Mouse (Mus musculus) small intestine, adult 2 months (tissue): Measurements from ENCODE around the gene Cdk2. TPM values are rescaled to one million over a fixed set of nuclear protein-coding genes. Genes with fewer than 3 reads are reported as not detected.
"Not testable (repeated sequence)": the region's sequence is repeated elsewhere in the genome, so short reads cannot be mapped to it uniquely, and the experiment has no call there.

Experiments
- H3K27ac ChIP-seq: fragments of 200-500 bp; 2 replicates; pipeline ENCODE4 v1.5.1; 2012; ENCODE audit warnings: low read depth, low read length, control low read depth, inconsistent platforms; ENCODE audit not compliant: insufficient read depth
- H3K27me3 ChIP-seq: fragments of 200-500 bp; 2 replicates; pipeline ENCODE4 v1.6.1; 2012; ENCODE audit warnings: mild to moderate bottlenecking, moderate library complexity, low read length, inconsistent platforms; ENCODE audit not compliant: control insufficient read depth, insufficient read depth
- H3K36me3 ChIP-seq: fragments of 200-500 bp; 2 replicates; pipeline ENCODE4 v1.6.1; 2012; ENCODE audit warnings: mild to moderate bottlenecking, low read length, control low read depth, inconsistent platforms; ENCODE audit not compliant: control insufficient read depth, insufficient read depth
- H3K4me1 ChIP-seq: fragments of 200-500 bp; 2 replicates; pipeline ENCODE4 v1.6.1; 2012; ENCODE audit warnings: low read length, inconsistent platforms, mixed read lengths; ENCODE audit not compliant: control insufficient read depth, insufficient read depth, insufficient read length
- H3K4me3 ChIP-seq: fragments of 200-500 bp; 2 replicates; pipeline ENCODE4 v1.5.1; 2012; ENCODE audit warnings: low read depth, mild to moderate bottlenecking, control low read depth, inconsistent platforms, low read length, moderate library complexity
- CTCF ChIP-seq: fragments of 200-500 bp; IDR thresholded peaks from 2 replicates; pipeline ENCODE4 v1.5.1; 2012; ENCODE audit warnings: low read depth, mild to moderate bottlenecking, control low read depth, inconsistent platforms, low read length, moderate library complexity, mixed read lengths; ENCODE audit not compliant: insufficient replicate concordance, insufficient read length; ENCODE audit errors: extremely low read depth
- POLR2A ChIP-seq: fragments of 200-500 bp; IDR thresholded peaks from 2 replicates; pipeline ENCODE4 v1.6.1; 2012; ENCODE audit warnings: low read depth, mild to moderate bottlenecking, control low read depth, inconsistent platforms, low read length, moderate library complexity
- WGBS: fragments of 180-500 bp; shearing (Covaris S2); methylation state at CpG from one replicate; pipeline ENCODE4 v1.1.7; 2018; 5-methylcytosine and 5-hydroxymethylcytosine counted together
- polyA plus RNA-seq: library from polyadenylated mRNA; depleted of rRNA; stranded (reverse); fragments of >200 nt; gene quantifications from 2 replicates; pipeline ENCODE4 v1.2.3, GENCODE M21; 2012

The Cdk2 gene
- polyA plus RNA-seq, 1 experiment, result 6.1 TPM

DNA sequence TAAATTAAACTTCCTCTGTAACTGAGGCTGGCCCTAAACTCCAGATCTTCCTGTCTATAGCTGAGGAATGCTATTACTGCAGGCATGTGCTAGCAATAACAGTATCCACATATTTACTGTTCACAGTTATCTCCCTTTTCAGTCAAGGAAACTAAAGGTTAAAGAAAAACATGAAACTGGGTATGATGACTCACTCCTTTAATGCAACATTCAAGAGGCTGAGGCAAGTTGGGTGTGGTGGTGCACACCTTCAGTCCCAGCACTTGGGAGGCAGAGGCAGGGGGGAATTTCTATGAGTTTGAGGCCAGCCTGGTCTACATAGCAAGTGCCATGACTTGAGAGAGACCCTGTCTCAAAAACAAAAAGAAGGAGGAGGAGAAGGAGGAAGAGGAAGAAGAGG, 27.2 kb upstream of the Cdk2 start:
- TF ChIP-seq POLR2A (no peak), CTCF (no peak)
- Histone ChIP-seq H3K4me3 (no peak overlapping the region), H3K27me3 (no peaks in the 10 kb centered on the region), H3K27ac (no peak overlapping the region), H3K4me1 (no peaks in the 10 kb centered on the region), H3K36me3 (peaks cover 71% of the 10 kb centered on the region)

DNA sequence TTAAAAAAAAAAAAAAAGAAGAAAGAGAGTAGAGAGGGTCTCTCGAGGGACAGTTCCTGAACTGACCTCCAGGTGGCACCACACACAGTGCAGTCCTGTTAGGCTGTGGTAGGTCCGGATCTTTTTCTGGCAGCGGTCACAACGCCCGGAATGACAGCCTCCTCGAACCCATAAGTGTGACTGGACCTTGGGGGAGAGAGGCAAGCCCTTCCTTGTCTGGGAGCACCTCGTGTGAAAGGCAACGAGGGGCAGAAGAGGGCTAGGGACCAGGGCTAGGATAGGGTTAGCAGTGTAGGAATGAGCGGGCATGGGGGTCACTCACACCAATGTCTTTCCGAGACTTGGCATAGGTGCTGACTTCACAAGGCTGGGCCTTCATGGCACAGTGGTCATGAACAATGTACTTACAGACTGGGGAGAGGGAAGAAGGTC, 26.2 kb upstream of the Cdk2 start:
- Histone ChIP-seq H3K27me3 (no peaks in the 10 kb centered on the region), H3K4me3 (no peak overlapping the region), H3K27ac (no peak overlapping the region), H3K4me1 (no peaks in the 10 kb centered on the region), H3K36me3 (peaks cover 68% of the 10 kb centered on the region)
- WGBS, result 22% methylated on average over 10 of the region's 10 CpGs
- TF ChIP-seq POLR2A (no peak), CTCF (peak; percentile 75; the same call in 1 of the 2 replicates)

DNA sequence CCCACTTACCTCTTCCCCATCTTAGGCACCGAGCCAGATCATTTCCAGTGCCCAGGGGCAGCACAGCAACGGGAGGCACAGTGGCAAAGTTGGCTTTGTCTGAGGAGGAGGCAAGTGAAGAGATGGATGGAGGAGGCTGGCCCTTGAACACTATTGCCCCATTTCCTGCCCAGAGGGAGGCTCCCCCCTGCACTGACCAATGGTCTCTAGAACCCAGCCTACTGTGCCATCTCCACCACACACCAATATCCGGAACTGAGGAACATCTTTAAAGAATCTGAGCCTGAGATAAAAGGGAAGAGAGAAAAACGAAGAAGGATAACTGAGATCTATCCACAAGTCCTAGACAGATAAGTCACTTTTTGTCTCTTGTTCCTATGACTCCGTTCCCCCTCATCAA, 23.2 kb upstream of the Cdk2 start:
- H3K27me3 ChIP-seq, result no peaks in the 10 kb centered on the region
- H3K4me1 ChIP-seq, result no peaks in the 10 kb centered on the region
- TF ChIP-seq CTCF, result no peak
- no peak for TF ChIP-seq POLR2A
- H3K36me3 ChIP-seq, result peaks cover 61% of the 10 kb centered on the region
- WGBS, result 88% methylated on average over 5 of the region's 5 CpGs
- H3K27ac ChIP-seq, result no peak overlapping the region
- H3K4me3 ChIP-seq, result no peak overlapping the region

DNA sequence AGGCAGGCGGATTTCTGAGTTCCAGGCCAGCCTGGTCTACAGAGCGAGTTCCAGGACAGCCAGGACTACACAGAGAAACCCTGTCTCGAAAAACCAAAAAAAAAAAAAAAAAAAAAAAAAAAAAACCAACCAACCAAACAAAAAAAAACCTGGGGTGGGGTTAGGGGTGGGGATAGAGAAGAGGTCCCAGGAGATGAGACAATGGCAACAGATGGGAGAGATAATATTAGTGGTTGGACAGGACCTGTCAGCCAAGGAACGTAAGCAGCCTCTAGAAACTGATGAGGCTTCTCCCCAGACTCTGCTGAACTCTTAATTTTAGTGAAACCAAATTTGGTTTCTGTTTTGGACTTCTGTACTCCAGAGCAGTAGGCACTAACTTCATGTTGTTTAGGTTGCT, 20.6 kb upstream of the Cdk2 start:
- WGBS, result 86% methylated on average over 4 of the region's 4 CpGs
- H3K4me3 ChIP-seq, H3K4me1 ChIP-seq, H3K27me3 ChIP-seq, H3K27ac ChIP-seq: not testable (repeated sequence)
- H3K36me3 ChIP-seq, result peaks cover 75% of the 10 kb centered on the region

DNA sequence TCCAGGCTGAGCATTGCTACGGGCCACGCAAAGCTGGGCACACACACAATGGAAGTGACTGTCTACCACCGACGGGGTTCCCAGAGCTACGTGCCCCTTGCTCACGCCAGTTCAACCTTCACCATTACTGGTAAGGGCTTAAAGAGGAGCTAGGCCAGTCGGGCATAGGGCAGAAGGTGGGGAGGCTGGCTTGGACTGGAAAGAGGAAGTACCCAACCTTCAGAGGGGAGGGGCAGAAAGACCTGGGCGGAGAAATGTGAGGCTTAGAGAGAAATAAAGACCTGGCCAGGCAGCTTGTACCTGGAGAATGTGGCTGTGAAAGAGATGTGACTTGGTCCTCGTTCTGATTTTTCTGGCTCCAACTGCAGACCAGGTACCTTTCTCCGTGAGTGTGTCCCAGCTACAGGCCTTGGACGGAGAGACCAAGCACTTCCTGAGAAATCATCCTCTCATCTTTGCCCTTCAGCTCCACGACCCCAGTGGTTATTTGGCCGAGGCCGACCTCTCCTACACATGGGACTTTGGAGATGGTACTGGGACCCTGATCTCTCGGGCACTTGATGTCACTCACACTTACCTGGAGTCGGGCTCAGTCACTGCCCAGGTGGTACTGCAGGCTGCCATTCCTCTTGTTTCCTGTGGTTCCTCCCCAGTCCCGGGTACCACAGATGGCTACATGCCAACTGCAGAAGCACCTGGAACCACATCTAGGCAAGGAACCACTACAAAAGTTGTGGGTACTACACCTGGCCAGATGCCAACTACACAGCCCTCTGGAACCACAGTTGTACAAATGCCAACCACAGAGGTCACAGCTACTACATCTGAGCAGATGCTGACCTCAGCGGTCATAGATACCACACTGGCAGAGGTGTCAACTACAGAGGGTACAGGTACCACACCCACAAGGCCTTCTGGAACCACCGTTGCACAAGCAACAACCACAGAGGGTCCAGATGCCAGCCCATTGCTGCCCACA, 11.0 kb upstream of the Cdk2 start:
- no peaks in the 10 kb centered on the region for H3K27me3 ChIP-seq
- no peak overlapping the region for H3K4me3 ChIP-seq
- peaks cover 11% of the 10 kb centered on the region; the same call in 1 of the 2 replicates for H3K4me1 ChIP-seq
- no peak for TF ChIP-seq CTCF
- no peak for TF ChIP-seq POLR2A
- peaks cover 23% of the 10 kb centered on the region for H3K36me3 ChIP-seq
- WGBS, result 70% methylated on average over 19 of the region's 19 CpGs
- H3K27ac ChIP-seq, result no peak overlapping the region

DNA sequence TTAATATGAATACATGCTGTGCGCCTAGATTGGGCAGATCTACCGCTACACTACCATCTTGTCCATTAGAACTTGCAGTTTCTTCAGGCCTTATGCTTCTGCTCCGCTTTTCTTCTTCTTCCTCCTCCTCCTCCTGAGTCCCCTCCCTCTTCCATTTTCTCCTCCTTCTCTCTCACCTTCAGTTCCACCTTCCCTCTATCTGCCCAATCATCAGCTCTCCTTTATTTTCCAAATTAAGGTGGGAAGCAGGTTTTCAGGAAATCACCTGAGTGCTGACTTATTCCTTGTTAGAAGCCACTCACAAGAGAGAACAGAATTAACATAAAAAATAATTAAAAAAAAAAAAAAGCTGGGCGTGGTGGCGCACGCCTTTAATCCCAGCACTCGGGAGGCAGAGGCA, 6.5 kb upstream of the Cdk2 start:
- not testable (repeated sequence) for H3K27ac ChIP-seq, H3K4me3 ChIP-seq, H3K27me3 ChIP-seq, H3K36me3 ChIP-seq
- H3K4me1 ChIP-seq, result peaks cover 10% of the 10 kb centered on the region; the same call in 1 of the 2 replicates
- WGBS, result 92% methylated on average over 7 of the region's 7 CpGs

DNA sequence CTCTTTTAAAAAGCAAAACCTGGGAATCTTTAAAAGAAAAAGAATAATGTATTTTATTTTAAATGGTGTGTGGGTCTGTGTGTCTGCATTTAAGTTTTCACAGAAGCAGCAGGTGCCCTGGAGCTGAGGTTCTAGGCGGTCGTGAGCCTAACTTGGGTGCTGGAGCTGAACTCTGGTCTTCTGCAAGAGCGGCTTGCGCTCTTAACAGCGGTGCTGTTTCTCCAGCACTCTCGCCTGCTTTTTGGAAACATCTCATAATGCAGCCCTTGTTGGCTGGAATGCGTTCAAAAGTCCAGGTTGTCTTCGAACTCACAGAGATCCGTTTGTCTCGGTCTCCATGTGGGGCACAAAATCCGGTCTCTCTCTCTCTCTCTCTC, 474 bp upstream of the Cdk2 start:
- Histone ChIP-seq H3K4me1 (peaks cover 3% of the 10 kb centered on the region; the same call in 1 of the 2 replicates), H3K27ac (peak overlapping the region; percentile 23), H3K27me3 (no peaks in the 10 kb centered on the region), H3K36me3 (no peaks in the 10 kb centered on the region), H3K4me3 (peak overlapping the region; percentile 49)
- TF ChIP-seq POLR2A (no peak; the same call in 1 of the 2 replicates), CTCF (no peak)
- 8% methylated on average over 11 of the region's 11 CpGs for WGBS
